Mouse (Mus musculus) ovary, adult 18-20 months (tissue): Measurements from ENCODE around the gene Slc22a6.

Source experiments
- DNase-seq: peaks from one replicate; pipeline ENCODE4 v3.0.0; 2022; ENCODE audit warnings: low spot score, mixed read lengths

Gene Slc22a6

DNA sequence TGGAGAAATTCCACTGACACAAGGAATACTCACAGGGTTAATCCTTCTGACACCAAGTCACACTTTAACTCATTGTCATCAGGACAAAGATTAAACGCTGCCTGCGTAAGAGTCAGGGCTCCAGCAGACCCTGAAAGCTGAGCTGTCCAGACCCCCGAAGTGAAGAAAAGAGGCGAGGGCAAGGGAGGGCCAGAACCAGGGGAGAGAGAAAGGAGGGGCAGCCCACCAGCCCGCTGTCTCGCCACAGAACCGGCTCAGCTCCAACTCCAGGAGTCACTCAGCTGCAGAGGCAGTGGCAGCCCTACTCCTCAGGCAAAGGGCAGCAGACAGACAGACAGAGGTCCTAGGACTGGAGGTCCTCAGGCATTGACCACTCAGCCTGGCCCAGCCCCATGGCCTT lies at the start of gene Slc22a6:
Gene Slc22a6, plus strand, starts transcription at position 136 of the 400 bp plus-strand sequence.
- DNase-seq, result no peak

DNA sequence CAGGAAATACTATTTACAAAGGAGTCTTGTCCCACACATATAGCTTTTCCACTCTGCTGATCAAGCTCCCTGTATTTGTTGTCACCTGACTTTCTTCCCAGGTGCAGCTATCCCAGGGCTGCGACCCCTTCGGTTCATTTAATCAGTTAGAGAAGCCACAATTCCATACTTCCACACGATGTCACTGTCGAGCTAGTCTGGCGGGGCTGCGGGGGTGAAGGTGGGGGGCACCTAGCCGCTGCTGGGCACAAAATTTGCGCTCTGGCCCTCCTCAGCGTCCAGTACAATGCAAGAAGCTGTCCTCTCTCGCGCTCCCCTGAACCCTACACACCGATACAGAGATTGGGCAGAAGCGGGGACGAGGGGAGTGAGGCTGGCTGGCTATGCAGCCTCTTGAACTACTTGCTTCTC lies 48.4 kb upstream of the Slc22a6 start:
- DNase-seq, result no peak

DNA sequence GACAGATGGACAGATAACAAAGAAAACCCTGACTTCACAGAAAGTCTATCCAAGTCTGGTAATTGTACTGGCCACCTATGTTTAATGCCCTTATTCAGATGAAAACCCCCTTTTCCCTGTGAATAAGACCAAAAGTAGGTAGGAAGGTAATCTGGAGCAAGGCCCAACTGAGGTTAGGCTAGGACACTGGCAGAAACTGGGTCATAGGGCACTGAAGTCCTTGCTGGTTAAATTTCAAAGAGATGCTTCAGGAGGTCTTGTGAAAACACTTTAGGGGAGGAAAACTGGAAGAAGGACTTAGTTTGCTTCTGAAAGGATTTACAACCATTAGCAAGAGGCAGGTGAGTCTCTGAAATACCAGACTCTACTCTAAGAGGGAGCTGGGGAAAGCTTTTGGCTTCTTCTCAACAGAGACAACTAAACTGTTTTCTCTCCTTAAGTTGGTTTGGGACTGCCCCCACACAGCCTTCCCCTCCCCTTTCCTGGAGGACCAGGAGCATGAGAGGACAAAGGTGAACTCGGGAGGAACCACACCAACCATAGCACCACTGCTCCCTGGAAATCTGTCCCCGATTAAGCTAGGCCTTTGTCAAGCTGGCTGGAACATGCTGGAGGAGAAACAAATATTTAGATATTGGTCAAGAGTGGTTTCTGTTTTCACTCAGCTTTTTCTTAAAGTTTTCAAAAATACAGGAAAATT lies 47.3 kb upstream of the Slc22a6 start:
- DNase-seq, result no peak

DNA sequence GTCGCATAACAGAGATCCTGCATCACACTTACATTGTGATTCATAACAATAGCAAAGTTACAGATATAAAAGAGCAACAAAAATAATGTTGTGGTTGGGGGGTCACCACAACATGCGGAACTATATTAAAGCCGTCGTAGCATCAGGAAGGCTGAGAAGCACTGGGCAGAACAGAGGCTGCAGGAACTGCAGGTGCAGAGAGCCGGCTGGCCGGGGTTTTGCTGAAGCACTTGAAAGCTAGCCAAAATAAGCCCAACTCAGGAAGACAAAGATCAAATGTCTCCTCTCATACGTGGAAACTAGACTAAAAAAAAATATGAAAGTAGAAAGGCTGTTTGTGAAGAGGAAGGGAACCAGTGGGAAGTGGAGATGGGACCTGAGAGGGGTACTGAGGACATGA lies 46.1 kb upstream of the Slc22a6 start:
- DNase-seq, result no peak

DNA sequence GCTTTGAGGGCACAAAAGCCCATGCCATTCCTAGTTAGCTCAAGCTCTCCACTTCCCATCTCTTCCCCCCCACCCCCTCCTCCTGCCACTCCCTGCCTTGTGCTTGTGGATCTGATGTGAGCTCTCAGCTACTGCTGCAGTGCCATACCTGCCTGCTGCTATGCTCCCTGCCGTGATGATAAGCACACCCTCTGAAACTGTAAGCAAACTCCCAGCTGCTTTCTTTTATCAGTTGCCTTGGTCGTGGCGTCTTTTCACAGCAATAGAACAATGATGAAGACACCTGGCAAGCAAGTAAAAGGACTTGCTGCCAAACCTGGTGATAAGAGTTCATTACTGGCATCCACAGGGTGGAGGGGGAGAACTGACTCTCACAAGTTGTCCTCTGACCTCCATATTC lies 45.4 kb upstream of the Slc22a6 start:
- no peak for DNase-seq

DNA sequence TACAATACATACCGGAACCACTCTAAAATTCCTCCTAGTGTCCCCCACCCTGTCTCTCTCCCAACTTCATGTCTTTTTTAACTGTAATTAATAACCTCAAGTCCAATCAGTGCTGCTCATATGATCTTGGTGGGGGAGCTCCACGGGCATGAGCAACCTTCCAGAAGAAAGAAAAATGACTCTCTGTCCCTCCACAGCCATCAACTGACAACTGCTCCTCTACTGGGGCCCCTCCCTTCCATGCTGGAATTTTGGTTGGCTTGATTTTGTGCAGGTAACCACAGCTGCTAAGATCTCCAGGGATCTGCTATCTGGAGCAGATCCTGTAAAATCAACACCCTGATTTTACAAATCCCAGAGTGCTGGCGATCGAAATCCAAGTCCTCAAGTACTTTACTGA lies 40.4 kb upstream of the Slc22a6 start:
- no peak for DNase-seq

DNA sequence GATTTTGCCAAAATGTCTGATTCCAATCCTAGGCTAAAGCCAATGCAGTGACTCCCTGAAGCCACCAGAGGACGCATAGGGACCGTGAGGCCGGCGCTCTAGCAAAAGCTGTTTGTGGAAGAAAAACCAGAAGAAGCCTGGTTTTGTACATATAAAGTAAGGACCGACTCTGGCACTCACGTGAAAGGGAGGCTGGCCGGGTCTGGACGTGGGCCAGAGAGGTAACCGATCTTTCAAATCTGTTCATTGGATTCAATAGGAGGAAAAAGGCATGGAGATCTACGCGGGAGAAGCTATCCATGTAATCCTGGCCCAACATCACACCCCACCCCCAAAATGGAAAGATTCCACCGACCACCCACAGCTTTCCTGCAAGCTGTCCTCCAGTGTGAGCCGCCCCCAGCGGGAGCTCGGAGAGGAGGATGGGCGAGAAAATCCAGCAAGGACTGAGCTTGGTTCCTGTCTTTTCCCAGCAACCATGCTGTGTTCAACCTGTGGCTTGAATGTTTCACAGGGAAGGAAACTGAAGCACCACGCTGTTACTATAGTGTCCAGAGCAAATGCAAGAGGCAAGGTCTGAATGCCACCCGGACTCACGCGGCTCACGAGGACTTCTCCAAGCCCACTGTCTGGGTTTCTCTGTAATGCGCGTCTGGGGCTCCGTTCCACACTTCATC lies 39.4 kb upstream of the Slc22a6 start:
- DNase-seq, result no peak

DNA sequence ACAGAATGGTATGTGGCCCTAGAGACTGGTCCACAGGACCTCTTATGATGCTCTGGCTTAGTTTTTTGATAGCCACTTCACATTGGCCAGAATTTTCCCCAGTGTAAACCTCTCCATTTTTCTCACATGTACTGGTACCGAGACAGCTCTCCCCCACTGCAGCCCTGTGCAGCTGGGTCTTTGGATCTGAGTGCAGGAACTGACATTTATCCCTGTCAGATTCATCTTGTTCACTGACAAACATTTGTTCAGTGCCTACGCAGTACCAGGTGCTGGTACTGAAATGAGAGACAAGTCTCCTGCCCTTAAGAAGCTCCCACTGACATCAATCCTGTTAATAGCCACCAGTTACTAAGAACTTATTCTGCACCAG lies 38.9 kb upstream of the Slc22a6 start:
- no peak for DNase-seq

DNA sequence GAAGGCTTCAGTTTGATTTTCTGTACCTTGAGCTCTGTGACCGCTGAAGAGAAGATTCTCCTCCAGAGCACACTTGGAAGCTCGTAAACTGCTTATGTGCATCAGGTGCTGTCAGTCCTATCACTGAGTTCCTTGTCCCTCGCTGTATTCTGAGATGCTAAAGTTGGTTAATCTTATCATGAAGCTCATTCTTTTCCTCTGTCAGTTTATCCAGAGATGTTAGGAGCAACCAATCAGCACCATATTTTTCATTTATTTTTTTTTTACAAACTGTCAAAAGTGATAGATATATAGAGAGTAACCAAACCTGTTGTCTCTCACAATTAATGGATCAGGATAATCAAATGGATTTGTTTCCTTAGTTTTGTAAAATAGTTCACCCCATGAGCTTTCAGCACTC lies 32.5 kb upstream of the Slc22a6 start:
- DNase-seq, result no peak

DNA sequence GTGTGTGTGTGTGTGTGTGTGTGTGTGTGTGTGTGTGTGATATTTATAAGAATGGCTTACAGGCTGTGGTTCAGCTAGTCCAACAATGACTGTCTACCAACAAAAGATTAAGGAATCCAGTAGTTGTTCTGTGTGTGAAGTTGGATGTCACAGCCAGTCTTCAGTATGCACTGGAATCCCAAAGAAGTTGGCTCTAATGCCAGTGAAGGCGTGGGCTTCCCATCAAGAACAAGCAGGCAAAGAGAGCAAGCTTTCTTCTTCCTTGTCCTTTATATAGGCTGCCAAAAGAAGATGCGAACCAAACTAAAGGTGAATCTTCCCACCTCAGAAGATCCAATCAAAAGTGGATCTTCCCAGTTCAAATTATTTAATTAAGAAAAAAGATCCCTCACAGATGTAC lies 31.9 kb upstream of the Slc22a6 start:
- DNase-seq, result no peak

DNA sequence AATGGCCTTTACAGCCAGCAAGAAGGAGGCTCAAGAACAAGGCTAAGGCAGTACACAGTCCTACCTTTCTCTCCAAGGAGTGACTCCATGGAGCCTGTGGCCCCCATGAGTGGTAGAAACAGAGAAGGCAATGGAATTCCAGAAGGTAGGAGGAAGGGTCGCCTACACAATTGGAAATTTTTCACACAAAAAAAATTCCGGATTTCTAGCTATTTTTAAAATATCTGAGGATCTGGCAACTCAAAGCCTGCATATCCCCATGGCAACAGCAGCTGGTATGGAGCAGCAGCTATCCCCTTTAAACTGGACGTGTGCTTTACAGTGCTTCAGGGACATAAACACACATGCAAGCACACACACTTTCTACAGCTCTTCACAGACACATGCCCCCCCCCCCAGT lies 31.5 kb upstream of the Slc22a6 start:
- no peak for DNase-seq

DNA sequence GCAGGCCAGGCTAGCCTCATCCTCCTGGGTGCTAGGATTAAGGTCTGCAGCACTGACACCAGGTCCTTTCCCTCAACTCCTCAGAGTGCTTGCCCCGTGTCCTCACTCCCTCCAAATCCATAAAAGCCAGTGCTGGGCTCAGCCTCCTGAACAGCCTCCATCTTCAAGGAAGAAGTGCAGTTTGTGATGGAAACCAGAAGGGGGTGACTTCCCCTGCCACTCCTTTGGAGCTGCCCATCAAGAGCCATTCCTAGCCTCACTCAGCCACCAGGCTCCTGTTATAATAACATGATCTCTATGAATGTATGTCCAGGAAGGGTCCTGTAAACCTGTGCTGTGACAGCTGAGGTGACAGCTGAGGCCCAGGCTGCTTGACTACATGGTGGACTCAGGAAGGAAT lies 30.5 kb upstream of the Slc22a6 start:
- no peak for DNase-seq

DNA sequence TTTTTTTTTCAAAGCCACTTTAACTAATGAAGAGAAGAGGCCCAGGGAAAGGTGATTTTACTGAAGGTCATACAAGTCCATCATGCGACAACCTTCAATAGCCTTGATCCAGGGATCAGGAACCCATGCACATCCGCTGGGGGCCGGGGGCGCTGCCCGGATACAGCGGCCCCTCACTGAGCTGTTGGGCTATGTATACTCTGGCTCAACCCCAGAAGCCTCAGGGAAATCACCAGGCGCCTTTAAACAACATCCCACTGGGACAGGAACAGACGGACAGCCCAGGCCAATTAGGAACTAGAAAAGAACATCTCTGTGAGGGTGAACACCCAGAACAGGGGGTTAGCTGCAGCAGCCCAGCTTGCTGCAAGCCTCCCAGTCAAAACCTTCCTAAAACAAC lies 26.9 kb upstream of the Slc22a6 start, which contains the start of gene Slc22a8:
Gene Slc22a8, plus strand, starts transcription at position 301 of the 400 bp plus-strand sequence.
- no peak for DNase-seq

DNA sequence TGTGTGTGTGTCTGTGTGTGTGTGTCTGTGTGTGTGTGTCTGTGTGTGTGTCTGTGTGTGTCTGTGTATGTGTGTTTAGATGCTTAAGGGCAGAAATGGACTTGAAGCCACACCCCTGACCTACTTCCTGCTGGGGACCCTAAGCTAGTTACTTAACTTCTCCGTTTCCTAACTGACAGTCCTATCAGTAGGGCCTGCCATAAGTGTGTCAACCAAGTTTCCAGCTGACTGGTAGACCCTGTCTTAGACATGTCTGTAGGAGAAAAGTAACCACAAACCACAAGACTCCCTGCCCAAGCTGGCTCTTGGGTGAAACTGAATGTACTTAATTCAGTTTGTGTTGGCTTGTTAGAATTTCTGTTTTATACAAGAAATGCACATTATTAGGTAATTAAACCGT lies 25.7 kb upstream of the Slc22a6 start:
- DNase-seq, result no peak

DNA sequence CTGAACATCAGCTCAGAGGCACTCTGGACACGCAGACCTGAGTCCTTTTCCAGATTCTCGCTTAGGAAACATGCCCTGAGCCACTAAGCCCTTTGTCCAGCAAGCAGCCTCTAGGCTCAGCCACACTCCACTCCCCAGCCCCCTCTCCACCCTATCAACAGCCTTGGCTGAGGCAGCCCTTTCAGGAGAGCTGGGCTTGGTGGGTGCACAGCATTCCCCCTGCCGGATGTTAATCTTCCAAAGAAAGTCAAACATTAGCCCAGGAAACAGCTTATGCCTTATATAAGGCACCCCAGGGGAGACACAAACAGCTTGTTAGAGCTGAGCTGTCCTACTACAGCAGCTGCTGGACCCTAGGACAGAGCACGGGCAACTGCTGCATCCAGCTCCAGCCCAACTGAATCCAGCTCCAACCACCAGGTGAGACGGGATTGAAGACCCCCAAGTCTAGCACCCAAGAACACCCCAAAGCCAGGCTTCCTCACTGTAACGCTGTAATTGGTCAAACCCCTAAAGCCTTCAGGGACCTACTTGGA lies 24.9 kb upstream of the Slc22a6 start:
- no peak for DNase-seq

DNA sequence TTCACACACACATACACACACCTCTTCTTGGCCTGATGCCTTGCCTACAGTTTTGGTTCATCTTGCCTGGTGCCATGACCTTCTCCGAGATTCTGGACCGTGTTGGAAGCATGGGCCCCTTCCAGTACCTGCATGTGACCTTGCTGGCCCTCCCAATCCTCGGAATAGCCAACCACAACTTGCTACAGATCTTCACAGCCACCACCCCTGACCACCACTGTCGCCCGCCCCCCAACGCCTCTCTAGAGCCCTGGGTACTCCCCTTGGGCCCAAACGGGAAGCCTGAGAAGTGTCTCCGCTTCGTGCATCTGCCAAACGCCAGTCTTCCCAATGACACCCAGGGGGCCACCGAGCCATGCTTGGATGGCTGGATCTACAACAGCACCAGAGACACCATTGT lies 24.0 kb upstream of the Slc22a6 start:
- DNase-seq, result no peak

DNA sequence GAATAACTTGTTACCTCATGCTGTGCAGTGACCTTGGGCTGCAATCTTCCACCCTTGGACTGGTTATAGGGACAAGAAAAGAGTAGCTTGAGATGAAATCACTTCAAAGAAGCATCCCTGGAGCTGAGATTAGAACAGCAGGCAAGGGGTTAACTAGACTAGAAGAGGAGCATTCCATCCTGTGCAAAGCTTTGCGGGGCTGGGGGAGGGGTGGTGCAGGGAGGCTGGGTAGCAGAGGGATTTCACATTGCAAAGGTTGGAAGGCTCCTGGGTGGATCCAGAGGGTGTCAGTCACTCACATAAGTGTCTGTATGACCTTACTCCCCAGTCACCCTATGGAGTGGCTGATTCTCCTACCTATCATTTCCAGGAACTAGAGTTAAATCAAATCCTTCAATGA lies 23.3 kb upstream of the Slc22a6 start:
- DNase-seq, result no peak

DNA sequence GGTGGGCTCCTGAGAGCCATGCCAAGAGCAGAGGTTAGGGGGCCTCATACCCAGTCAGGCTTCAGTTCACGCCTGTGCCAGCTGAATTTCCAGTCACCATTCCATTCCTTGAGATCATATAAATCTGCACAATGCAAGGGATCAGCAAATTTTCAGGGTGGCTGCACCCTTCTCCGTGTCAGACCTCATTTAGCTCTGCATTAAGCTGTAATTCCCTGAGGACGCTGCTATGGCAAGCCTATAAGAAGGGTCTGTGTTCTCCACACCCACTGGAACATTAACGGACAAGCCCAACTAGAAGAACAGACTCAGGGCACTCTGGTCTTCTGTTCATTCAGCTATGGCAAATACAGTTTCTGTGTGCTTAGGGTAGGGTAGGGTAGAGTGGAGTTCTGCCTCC lies 20.6 kb upstream of the Slc22a6 start:
- no peak for DNase-seq

DNA sequence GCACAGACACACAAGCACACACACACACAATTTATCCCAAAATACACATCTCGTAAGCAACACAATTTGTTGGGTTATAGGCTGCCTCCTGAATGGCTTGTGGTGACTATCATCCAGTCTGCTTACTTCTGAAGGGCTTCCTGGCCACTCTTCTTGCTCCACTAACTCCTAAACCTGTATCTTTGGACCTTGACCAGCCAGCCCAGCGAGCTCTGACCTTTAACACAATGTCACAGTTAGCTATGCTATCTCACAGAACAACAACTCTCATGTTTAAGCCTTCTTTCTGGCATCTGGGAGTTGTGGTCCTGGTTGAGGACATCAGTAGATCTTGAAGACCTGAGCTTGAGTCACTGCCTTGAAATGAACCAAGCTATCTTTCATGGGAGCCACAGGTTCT lies 18.6 kb upstream of the Slc22a6 start:
- no peak for DNase-seq

DNA sequence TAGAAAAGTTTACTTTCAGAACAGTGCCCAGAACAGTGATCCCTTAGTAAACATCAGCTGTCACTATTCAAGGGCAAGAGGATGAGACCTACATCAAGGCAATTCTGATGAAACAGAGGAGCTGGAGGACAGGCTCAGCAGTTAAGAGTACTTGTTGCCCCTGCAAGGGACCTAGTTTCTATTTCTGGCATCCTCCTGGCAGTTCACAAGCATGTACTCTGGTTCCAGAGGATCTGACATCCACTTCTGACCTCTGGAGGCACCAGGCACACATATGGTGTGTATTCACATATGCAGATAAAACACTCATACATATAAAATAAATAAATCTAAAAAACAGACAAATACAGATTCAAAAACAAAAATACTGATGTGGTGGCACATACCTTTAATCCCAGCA lies 15.9 kb upstream of the Slc22a6 start:
- DNase-seq, result no peak

DNA sequence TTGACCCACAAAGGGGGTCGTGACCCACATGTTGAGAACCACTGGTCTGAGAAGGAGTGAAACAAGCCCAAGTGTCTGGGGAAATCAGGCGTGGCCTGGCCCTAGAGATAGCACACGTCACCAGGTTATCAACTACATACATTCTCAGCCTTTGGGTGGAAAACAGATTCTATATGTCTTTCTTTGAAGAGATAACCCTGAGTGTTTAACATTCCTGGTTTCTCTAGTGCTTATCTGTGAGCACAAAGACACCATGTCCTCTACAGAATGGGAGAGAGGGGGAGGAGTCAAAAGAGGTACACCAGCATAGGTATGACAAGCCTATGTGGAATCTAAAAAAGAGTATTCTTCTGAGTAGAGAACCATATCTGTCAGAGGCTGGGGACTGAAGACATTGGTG lies 14.9 kb upstream of the Slc22a6 start:
- DNase-seq, result no peak

DNA sequence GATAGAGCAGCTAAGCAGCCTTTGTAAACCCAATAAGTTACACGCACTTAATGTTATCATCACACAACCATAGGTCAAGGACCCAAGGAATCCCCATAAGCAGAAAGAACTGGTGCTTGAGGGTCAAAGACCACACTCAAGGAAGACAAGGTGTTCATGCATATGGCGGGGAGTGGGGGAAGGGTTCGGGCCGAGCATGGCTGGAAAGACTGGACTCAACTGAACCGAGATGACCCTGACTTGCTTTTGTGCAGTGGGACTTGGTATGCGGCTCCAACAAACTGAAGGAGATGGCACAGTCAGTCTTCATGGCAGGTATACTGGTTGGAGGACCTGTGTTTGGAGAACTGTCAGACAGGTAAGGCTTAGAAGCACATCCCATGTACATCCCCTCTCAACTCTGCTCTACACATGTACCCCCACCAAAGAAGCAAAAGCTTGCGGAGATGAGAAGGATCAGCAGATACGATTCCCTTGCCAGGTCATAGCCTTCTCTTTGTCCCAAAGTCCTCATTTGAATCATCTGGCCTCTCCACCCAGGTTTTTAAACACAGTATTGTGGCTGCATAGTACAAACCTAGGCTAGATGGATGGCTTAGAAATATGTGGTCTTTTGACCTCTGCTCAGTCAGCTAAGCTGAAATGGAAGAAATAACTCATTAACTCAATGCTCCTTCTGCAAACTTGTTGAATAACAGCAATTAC lies 13.2 kb upstream of the Slc22a6 start:
- DNase-seq, result no peak

DNA sequence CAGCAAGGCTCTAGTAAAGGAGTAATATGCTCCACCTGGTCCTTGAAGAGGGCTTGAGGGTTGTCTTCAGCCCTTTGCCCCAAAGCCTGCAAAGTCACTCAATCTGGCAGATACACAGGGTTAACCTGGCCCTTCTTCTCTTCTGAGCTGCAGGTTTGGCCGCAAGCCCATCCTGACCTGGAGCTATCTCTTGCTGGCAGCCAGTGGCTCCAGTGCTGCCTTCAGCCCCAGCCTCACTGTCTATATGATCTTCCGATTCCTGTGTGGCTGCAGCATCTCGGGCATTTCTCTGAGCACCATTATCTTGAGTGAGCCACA lies 12.6 kb upstream of the Slc22a6 start:
- no peak for DNase-seq
